Mouse (Mus musculus): ENCODE data around the gene Scarb1. TPM values are rescaled to one million over a fixed set of nuclear protein-coding genes. Genes with fewer than 3 reads are reported as not detected.

The Scarb1 gene
- total RNA-seq, 2 experiments from 2014 or later, result 57.0 to 71.7 TPM

DNA sequence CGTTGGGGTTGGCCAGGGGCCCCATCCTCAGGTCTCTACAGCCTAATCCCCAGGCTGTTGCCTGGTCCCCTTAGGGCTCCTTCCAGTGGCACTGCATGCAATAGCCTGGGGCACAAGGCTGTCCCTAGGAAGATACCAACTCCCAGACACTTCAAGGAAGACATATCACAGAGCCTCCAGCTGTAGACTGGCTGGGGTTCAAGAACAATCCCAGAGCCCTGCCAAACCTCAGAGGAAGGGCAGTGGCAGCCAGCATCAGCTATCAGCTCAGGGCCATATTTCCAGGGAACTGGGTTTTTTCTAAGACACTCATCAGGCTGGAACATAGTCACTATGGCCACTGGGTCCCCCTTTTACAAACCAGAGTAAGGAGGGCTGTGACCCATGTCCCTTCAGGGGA lies 25.8 kb downstream of the Scarb1 start:
- peak; percentile 75 for ATAC-seq (replicated peaks; ENCODE audit: low FRiP score, low TSS enrichment, poor library complexity, severe bottlenecking)

DNA sequence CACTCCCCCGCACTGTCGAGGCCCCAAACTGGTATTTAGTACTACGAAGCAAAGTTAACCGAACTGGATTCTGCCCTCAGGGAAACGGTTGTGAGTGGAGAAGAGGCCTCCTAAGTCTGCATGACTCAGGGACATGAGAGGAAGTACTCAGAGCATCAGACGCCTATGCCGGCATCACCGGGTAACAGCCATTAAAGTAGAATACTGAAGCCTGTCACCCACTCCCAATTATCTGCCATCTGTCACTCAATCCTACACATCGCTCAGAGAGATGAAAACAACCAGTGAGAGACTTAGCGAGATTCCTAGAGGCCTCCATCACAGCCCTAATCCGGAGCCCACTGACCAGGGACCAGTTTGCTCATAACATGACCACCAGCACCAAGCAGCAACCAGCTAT lies 26.9 kb downstream of the Scarb1 start:
- no peak for ATAC-seq (replicated peaks; ENCODE audit: low FRiP score, low TSS enrichment, poor library complexity, severe bottlenecking)

DNA sequence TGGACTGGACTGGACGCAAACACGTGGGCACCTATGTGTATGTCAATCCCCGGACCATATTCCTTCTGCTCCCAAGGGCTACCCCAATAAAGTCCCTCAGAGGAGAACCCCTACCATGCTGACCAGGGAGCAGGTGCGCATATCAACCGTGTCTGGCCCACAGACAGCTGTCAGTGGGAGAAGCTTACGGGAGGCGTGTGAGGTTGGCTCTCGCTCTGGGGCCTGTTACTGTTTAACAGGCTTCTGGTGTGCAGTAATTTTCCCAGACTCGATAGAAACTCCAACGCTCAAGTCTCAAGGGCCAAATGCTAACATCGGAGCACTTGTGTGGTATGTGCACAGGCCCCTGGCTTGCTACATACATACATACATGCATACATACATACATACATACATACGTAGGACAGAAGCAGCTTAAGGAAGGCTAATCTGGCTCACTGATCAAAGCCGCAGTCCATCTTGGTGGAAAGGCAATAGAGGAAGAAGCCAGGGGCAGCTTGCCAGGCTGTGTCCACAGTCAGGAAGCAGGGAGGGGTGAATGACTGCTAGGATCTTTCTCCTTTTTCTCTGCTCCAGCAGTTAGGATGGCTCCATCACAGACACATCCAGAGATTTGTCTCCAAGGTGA lies 27.8 kb downstream of the Scarb1 start:
- ATAC-seq (replicated peaks; ENCODE audit: low FRiP score, low TSS enrichment, poor library complexity, severe bottlenecking), result no peak

DNA sequence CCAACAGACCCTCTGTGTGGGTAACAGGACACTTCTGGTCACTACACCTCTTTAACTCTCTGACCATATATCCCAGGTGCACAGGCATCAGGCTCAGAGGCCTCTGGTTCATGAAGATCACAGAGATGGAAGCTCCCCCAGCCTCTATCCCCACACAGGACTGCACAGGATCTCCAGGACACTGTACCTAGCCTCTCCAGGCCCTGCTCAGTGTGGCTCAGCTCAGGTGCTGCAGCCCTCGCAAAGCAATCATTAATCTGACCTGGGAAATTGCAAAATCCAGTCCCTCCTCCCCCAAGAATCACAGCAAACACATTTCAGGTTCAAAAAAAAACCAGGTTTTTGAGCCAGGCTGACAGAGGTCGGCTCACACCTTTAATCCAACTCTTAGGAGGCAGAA lies 29.9 kb downstream of the Scarb1 start:
- ATAC-seq (replicated peaks; ENCODE audit: low FRiP score, low TSS enrichment, poor library complexity, severe bottlenecking), result no peak

DNA sequence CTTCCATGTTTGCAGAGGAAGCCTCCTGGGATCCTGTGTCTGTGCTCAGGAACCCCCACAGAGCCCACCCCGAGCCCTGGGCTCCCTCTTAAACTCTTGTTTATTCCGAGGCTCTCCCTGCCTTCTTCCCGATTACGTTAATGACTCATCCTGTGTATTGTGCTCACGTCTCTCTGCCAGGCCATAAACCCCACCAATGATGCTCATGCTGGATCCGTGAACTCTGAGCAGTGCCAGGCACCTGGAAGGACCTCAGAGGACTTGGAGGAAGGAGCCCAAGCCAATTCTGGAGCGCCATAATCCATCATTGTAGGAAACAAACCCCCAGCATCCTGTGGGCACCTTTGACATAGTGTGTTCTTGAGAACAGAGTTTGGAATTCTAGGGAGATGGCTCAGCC lies 31.7 kb downstream of the Scarb1 start:
- no peak for ATAC-seq (replicated peaks; ENCODE audit: low FRiP score, low TSS enrichment, poor library complexity, severe bottlenecking)

DNA sequence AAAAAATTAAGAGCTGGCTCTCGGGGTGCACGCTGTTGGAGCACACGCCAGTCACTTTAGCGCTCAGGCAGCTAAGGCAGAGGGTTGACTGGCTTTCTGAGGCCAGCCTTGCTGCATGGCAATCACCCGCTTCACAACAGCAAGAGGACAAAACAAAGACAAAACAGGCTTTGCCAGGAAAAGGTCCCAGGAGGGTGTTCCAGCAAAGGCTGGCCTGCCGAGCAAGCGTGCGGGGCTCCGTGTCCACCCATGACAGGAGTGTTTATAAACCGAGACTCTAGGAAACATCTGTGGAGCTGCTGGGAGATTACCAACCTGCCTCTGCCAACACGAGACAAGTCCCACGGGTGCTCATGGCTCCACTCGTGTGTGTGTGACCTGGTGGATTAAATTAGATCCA lies 34.1 kb downstream of the Scarb1 start:
- ATAC-seq (replicated peaks; ENCODE audit: low FRiP score, low TSS enrichment, poor library complexity, severe bottlenecking), result no peak

DNA sequence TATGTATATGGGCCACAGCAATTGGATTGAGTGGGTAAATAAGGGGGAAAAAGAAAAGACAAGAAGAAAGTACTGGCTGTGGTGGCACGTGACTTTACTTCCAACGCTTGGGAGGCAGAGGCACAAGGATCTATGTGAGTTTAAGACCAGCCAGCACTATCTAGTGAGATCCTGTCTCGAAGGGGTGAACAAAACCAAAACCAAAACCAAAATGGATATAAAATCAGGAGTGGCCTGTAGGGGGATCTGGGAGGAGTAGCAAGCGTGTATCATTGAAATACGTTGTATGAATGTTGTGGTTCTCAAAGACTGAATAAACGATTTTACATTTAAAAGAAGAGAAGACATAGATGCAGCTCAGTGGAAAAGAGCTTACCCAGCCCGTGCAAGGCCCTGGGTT lies 34.5 kb downstream of the Scarb1 start:
- peak; percentile 25 for ATAC-seq (replicated peaks; ENCODE audit: low FRiP score, low TSS enrichment, poor library complexity, severe bottlenecking)

DNA sequence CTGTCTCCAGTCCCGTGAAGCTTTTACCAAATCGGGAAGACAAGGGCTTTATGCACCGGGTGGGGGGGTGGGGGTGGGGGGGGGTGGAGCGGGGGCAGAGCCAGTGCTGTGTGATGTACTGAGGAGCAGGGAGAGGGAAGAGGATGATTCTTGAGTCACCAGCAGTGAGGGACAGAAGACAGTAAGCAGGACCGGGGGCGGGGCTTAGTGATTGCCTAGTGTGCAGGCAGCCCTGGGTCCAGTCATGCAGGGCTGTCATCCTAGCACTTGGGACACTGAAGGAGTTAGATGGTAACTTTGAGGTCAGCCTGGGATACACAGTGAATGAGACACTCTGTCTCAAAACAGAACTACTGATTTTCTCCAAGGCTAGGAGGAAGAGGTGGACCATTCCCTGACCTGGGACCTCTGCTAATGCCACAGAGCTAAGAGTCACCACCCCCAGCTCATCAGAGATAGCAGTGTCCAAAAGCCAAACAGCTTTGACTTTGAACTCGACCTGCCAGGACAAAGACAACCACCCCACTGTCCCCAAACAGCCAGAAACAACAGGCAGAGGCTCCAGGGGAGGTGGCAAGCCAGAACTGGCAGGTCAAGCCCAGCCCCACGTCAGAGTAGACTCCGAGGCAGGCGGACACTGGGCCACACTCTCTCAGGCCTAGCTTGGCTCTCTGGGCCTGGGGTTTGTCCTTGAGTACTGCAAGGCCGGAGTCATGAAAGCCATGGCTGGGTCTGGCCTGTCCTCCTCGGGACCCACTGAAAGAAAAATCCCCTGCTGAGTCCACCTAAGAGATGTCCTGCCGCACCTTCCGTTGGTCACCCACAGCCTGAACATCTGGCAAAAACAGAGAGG lies 35.4 kb downstream of the Scarb1 start:
- no peak for ATAC-seq (replicated peaks; ENCODE audit: low FRiP score, low TSS enrichment, poor library complexity, severe bottlenecking)

DNA sequence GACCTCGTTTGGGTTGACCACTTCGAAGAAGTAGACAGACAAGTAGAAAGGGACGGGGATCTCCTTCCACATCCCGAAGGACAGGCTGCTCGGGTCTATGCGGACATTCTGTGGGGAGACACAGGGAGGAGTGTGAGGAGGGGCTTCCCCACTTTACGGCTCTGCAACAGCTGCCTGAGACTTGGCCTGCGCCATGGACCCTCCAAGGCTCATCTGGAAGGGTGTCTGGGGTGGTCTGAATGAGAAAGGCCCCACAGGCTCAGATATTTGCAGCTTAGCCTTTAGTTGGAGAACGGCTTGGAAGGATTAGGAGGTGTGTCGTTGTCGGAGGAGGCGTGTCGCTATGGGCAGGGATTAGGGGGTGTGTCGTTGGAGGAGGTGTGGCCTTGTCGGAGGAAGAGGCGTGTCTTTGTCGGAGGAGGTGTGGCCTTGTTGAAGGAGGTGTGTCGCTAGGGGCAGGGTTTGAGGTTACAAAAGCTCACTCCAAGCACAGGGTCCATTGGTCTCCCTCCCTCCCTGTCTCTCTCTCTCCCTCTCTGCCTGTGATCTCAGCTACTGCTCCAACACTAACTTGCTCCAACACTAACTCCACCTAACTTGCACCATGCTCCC lies 36.5 kb downstream of the Scarb1 start:
- ATAC-seq (replicated peaks; ENCODE audit: low FRiP score, low TSS enrichment, poor library complexity, severe bottlenecking), result no peak

DNA sequence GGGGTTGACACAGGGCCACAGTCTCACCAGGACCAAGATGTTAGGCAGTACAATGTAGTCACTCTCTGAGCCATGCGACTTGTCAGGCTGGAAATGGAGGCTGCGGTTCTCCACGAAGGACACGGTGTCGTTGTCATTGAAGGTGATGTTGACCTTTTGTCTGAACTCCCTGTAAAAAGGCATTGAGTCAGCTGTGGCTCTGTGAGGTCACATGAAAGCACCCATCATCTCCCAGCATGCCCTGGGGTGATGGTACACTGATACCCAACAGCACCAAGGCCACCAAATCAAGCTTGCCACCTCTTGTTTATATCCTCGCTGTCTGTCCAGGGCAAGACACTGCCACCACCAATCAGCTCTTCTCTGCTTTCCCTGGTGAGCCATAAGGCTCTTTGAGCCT lies 37.8 kb downstream of the Scarb1 start:
- no peak for ATAC-seq (replicated peaks; ENCODE audit: low FRiP score, low TSS enrichment, poor library complexity, severe bottlenecking)

DNA sequence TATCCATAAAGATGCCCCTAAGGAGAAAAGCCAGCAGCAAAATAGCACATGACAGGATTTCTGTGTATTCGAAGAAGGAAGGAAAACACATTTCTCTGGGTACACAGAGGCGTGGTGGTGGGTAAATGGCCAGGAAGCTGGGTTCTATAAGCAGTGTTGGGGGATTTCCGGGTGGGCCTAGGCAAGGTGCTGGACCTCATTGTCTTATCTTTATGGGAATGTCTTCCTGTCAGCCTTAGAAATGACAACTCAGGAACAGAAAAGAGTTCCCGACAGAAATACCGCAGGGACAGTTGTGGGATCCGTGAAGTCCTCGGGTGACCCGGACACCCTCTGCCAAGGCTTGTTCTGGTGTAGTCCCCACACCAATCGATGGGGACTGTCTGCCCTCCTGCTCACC lies 42.7 kb downstream of the Scarb1 start:
- no peak for ATAC-seq (replicated peaks; ENCODE audit: low FRiP score, low TSS enrichment, poor library complexity, severe bottlenecking)

DNA sequence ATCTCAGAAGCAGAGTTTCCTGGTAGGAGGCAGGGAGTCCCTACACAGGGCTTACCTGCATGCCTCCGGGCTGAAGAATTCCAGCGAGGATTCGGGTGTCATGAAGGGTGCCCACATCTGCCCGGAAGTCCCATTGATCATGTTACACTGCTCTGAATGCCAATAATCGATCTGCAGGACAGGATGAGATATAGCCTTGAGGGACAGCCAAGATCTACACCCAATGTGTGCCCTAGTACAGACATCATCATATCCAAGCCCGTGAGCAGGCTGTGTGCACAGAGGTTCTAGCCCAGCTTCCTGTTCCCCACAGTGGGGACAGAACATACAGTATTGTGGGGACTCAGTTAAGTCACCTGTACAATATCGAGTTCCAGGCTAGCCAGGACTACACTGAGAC lies 43.7 kb downstream of the Scarb1 start:
- ATAC-seq (replicated peaks; ENCODE audit: low FRiP score, low TSS enrichment, poor library complexity, severe bottlenecking), result no peak

DNA sequence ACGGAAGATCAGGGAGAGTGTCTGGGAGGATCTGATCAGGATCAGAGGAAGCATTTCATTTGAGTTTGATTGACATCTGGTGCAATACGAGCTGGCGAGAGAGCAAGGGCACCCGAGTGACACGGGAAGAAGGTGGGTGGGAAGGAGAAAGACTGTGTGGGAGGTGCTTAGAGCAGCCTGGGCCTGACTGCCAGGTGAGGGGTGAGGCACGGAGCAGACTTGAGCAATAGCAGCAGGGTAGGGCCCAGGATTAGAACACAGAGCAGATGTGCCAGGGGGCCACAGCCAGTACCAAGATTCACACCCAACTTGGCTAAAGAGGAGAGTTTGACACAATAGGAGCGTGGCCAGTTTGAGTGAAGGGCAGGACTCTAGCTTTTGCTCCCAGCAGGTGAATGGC lies 47.9 kb downstream of the Scarb1 start:
- ATAC-seq (replicated peaks; ENCODE audit: low FRiP score, low TSS enrichment, poor library complexity, severe bottlenecking), result no peak

DNA sequence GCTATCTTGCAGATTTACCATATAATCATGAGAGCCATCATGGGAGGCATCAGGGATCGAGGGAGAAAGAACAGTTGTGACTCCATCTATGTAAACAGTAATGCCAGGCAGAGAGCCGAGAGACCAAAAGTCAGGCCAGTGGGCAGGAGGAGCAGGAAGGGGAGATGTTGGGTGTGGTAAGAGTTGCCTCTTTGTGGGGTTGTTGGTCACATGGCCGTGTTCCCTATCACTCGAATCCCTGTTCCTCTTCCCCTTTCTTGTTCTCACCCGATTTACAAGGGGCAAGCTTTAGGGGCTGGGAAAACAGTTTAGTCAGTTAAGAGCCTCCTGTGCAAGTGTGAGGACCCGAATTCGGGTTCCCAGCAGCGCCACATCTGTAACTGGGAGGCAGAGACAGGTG lies 49.0 kb downstream of the Scarb1 start:
- ATAC-seq (replicated peaks; ENCODE audit: low FRiP score, low TSS enrichment, poor library complexity, severe bottlenecking), result no peak

DNA sequence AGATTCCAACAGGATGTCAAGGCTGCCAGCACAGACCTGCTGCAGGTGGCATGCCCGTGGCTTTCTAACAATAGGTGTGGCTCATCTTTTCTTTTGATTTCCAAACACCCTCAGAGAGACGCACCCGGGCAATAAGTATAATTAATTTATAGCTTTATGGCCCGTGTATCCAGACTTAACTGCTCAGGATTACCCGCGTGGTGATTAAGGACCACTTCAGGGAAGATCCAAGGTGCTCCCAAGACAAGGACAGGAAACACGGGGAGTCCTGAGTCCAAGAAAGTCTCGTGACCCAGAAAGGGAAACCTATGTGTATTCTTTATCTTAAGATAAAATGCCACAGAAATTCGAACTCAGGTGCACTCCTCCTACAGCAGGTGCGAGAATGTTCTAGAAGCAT lies 49.5 kb downstream of the Scarb1 start:
- no peak for ATAC-seq (replicated peaks; ENCODE audit: low FRiP score, low TSS enrichment, poor library complexity, severe bottlenecking)

DNA sequence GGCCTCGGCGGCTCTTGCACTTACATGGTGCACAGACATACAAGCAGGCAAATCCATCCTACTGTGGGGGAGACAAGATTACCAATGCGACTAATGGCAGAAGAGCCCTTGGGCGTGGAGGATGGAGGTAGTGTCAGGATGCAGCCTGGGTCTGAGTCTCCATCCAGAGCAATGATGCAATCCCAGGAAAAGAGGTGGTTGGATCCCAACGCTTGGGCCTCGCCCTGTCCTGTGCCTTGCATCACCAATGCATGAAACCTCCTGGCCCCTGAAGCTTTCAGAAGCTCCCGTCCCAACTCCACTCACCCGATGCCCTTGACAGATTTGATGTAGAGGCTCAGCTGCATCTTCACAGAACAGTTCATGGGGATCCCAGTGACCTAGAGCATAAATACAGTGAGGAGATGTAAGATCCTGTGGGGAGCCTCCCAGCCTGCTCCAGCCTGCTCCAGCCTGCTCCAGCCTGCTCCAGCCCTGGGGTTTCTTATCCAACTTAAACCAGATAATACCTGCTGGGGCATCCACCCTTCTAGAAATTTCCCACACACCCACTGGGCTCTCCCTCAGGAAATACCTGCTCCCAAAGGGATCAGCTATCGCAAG lies 53.7 kb downstream of the Scarb1 start:
- no peak for ATAC-seq (replicated peaks; ENCODE audit: low FRiP score, low TSS enrichment, poor library complexity, severe bottlenecking)

DNA sequence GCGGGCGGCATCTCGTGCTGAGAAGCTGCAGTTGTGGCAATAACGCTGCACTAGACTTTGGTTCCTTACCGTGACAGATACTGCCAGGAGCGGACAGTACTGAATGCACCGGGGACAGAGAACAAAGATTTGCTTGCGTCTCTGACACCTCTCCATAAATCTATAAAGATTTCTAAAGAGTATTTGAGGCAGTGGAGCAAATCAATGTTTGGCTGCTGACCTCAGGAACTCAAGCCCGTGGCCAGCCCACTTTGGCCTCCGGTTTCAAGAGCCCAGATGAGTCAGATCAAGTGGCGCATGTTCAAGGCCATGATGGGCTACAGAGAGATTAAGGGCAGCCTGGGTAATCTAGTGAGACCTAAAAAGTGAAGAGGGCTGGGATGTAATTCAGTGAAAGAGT lies 54.8 kb downstream of the Scarb1 start:
- ATAC-seq (replicated peaks; ENCODE audit: low FRiP score, low TSS enrichment, poor library complexity, severe bottlenecking), result no peak

DNA sequence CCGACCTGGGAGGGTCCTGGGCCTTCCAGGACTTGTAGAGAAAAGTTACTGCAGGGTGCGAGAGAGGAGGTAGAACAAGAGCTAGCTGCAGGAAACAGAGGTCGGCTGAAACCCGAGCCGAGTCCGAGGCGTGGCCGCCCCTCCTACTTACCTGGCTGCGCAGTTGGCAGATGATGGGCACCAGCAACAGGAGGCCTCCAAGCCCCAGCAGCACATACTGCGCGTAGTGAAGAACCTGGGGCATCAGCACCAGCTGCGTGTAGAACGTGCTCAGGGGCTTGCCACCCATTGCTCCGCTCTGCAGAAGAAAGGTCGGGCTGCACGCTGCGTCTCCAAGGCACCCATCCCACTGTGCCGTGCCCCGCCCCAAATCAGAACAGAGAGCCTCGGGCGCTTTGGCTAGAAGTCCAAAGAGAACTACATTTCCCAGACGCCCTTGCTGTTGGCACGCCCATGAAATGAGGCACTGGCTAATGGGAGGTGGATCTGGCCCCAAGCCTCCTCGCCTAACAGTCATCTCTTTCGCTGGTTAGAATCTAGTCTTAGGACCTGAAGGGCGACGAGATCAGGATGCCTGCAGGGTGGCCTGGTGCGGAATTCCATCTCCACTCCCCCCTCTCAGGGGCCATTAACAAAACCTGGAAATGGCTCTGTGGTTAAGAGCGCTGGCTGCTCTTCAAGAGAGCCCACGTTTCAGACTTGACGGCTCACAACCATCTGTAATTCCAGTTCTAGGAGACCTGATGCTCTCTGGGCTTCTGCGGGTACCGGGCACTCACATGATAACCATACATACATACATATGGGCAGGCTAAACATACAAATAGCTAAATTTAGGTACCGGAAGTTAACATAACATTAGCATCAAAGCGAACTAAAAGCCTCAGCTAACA lies 56.9 kb downstream of the Scarb1 start:
- ATAC-seq (replicated peaks; ENCODE audit: low FRiP score, low TSS enrichment, poor library complexity, severe bottlenecking), result no peak

DNA sequence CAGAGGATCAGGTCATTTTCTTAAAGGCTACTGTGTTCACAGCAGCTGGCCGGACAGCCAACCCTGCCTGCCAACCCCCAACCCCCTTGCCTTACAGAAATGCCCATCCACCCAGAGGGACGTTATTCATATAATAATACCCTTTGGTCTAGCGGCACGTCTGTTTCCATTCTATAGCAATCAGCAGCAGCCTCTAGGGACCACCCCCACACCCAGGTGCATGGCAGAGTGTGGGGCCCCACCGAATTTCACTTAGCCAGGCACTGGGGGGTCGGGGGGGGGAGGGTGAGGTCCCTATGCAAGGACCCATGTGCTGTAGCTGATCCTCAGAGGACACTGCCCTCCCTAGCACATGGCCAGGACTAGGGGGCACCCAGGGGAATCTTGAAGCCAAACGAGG lies 61.7 kb downstream of the Scarb1 start:
- ATAC-seq (replicated peaks; ENCODE audit: low FRiP score, low TSS enrichment, poor library complexity, severe bottlenecking), result no peak

DNA sequence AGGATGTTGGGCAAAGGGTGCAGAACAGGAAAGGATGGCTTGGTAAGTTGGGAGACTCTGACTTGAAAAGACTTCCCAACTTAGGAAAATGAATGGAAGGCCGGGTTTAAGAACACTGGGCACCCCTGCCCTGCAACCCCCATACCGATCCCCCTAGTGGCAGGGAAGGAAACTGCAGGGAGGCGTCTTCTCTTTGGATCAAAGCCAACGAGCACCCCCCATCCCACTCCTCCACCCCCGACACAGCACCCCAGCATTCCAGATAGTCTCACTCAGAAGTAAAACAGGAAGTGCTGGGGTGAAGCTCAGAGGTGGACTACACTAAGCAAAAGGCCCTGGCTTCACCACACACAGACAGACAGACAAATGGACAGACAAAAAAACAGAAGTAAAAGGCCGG lies 62.6 kb downstream of the Scarb1 start:
- ATAC-seq (replicated peaks; ENCODE audit: low FRiP score, low TSS enrichment, poor library complexity, severe bottlenecking), result no peak
